Mouse (Mus musculus): ENCODE measurements around the gene Shd. TPM values are rescaled to one million over a fixed set of nuclear protein-coding genes. Genes with fewer than 3 reads are reported as not detected.

The Shd gene
- total and polyA plus RNA-seq, 2 experiments = 0.35 TPM; not detected in 1

DNA sequence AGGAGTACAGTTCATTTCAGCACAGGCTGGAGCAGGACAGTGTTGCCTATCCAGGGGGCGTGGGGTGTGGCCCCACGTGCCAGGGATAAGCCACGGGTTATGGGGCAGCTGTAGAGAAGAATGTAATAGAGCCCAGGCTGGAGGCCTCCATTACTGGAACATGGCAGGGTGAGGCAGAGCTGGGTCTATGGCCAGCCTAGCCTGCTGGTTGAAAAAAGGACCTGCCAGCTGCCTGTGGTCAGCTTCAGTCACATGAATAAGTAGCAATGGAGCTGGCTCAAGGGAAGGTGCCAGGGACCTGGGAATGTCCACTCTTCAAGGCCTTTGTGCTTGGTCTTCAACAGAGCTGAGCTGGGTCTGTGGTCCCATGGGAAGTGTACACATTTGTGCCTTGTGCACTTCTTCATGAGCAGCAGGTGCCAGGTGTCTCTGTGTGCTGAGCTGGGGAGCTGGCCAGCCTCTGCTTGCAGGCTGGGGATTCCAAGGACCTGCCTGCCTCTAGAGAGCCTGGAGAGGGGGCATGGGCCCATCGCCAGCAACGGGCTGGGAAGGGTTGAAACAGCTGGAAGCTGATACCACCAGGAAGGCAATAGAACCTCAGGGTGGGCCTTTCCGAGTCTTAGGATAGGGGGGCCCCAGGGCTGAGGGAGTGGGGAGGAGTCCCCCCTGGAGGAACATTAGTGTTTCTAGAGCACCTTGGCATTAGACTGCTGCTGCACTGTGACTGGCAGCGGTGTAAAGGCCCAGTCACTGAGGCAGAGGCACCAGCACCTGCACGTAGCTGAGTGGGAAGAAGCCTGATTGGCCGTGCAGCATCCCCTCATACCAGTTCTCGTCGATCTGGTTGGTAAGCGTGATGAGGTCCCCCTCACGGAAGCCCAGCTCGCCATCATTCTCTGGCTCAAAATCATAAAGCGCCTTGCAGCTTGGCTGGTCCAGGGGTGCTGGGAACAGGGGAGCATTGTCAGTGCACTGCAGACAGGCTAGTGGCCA, 46.8 kb downstream of the Shd start:
- no peak for DNase-seq (ENCODE audit: extremely low read depth, low read depth, low spot score)
- Histone ChIP-seq H3K4me3 (ENCODE audit: insufficient read depth, low read depth, low read length) (no peak overlapping the region), H3K79me2 (ENCODE audit: control insufficient read depth, insufficient read depth, low read length) (peaks cover 1% of the 10 kb centered on the region; the same call in 1 of the 2 replicates), H3K27ac (replicated peaks; ENCODE audit: insufficient read depth, low read depth, low read length) (no peak overlapping the region), H3K9ac (ENCODE audit: low read depth, low read length) (no peak overlapping the region), H3K27me3 (ENCODE audit: control insufficient read depth, insufficient read depth, low read length) (no peaks in the 10 kb centered on the region), H3K36me3 (ENCODE audit: control insufficient read depth, insufficient read depth, low read length) (peaks cover 4% of the 10 kb centered on the region; the same call in 1 of the 2 replicates), H3K4me1 (ENCODE audit: control insufficient read depth, insufficient read depth, low read length) (peaks cover 6% of the 10 kb centered on the region; the same call in 1 of the 2 replicates)
- WGBS = 83% methylated on average over 15 of the region's 15 CpGs
- no peak for TF ChIP-seq CTCF (IDR thresholded peaks at IDR 0.05; ENCODE audit: low read depth, low read length)

DNA sequence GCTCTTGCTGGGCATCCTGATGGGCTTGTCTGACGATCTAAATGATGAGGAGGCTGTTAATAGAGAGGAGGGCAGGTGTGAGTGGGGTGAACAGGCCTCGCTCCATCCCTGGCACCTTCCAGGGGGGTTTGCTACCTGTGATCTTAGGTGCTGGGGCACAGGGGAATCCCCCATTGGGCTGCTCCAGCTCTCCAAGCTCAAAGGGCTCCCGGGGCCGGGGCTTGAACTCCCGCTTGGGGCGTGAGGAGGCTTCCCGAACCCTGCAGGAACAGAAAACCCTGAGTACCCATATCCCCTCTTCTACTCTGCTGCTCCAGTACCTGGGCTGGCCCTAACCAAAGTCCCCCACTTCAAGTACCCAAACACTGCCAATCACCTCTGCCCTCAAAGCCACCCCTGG, 47.6 kb downstream of the Shd start:
- Histone ChIP-seq H3K27me3 (ENCODE audit: control insufficient read depth, insufficient read depth, low read length) (no peaks in the 10 kb centered on the region), H3K79me2 (ENCODE audit: control insufficient read depth, insufficient read depth, low read length) (peaks cover 9% of the 10 kb centered on the region; the same call in 1 of the 2 replicates), H3K9ac (ENCODE audit: low read depth, low read length) (no peak overlapping the region), H3K4me1 (ENCODE audit: control insufficient read depth, insufficient read depth, low read length) (peaks cover 6% of the 10 kb centered on the region; the same call in 1 of the 2 replicates), H3K4me3 (ENCODE audit: insufficient read depth, low read depth, low read length) (no peak overlapping the region), H3K27ac (replicated peaks; ENCODE audit: insufficient read depth, low read depth, low read length) (no peak overlapping the region), H3K36me3 (ENCODE audit: control insufficient read depth, insufficient read depth, low read length) (peaks cover 4% of the 10 kb centered on the region; the same call in 1 of the 2 replicates)
- WGBS = 89% methylated on average over 7 of the region's 7 CpGs
- no peak for DNase-seq (ENCODE audit: extremely low read depth, low read depth, low spot score)
- TF ChIP-seq POLR2A (IDR thresholded peaks at IDR 0.05; ENCODE audit: extremely low read depth, insufficient read depth, low read length) (no peak), CTCF (IDR thresholded peaks at IDR 0.05; ENCODE audit: low read depth, low read length) (no peak)

GRCm38 (mm10) chr17:56018347-56019131, 48.3 kb downstream of the Shd start:
- Histone ChIP-seq H3K27ac (replicated peaks; ENCODE audit: insufficient read depth, low read depth, low read length) (no peak overlapping the region), H3K27me3 (ENCODE audit: control insufficient read depth, insufficient read depth, low read length) (no peaks in the 10 kb centered on the region), H3K79me2 (ENCODE audit: control insufficient read depth, insufficient read depth, low read length) (peaks cover 13% of the 10 kb centered on the region; the same call in 1 of the 2 replicates), H3K9ac (ENCODE audit: low read depth, low read length) (no peak overlapping the region), H3K36me3 (ENCODE audit: control insufficient read depth, insufficient read depth, low read length) (peaks cover 4% of the 10 kb centered on the region; the same call in 1 of the 2 replicates), H3K4me3 (ENCODE audit: insufficient read depth, low read depth, low read length) (no peak overlapping the region), H3K4me1 (ENCODE audit: control insufficient read depth, insufficient read depth, low read length) (peaks cover 9% of the 10 kb centered on the region; the same call in 1 of the 2 replicates)
- DNase-seq (ENCODE audit: extremely low read depth, low read depth, low spot score) = peak; percentile 46
- 70% methylated on average over 20 of the region's 20 CpGs for WGBS
- TF ChIP-seq POLR2A (IDR thresholded peaks at IDR 0.05; ENCODE audit: extremely low read depth, insufficient read depth, low read length) (no peak), CTCF (IDR thresholded peaks at IDR 0.05; ENCODE audit: low read depth, low read length) (peak; percentile 85)

DNA sequence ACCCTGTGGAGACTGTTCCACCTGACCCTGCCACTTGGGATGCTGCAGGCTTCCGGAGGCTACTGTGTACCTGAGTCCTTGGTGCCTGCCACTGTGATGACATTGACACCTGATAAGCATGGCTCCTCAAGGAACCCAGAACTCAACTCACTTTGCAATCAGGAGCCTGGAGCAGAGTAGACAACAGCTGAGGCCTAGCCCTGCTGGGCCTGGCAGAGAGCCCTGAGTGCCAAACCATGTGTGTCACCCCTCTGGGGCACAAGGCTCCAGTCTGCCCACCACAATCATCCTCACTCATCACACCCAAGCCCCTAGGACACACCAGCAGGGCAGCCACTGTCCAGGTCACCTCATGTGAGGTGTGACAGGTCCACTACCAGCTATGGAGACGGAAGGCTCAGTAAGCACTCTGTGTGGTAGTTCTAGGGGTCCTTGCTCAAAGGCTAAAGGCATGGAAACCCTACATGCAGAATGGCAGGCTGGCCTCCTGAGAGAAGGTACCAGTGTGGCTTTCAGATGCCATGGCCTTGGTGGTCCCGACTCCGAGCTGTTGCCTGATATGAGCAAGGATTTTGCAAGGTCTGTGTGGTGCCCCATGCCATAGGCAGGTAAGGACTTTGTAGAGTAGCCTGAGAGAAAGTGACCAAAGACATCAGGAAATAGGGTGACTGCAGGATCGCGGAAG, 50.3 kb downstream of the Shd start:
- Histone ChIP-seq H3K9ac (ENCODE audit: low read depth, low read length) (no peak overlapping the region), H3K79me2 (ENCODE audit: control insufficient read depth, insufficient read depth, low read length) (peaks cover 28% of the 10 kb centered on the region; the same call in 1 of the 2 replicates), H3K27ac (replicated peaks; ENCODE audit: insufficient read depth, low read depth, low read length) (no peak overlapping the region), H3K4me1 (ENCODE audit: control insufficient read depth, insufficient read depth, low read length) (peaks cover 13% of the 10 kb centered on the region; the same call in 1 of the 2 replicates), H3K36me3 (ENCODE audit: control insufficient read depth, insufficient read depth, low read length) (peaks cover 2% of the 10 kb centered on the region; the same call in 1 of the 2 replicates), H3K4me3 (ENCODE audit: insufficient read depth, low read depth, low read length) (no peak overlapping the region), H3K27me3 (ENCODE audit: control insufficient read depth, insufficient read depth, low read length) (no peaks in the 10 kb centered on the region)
- no peak for TF ChIP-seq CTCF (IDR thresholded peaks at IDR 0.05; ENCODE audit: low read depth, low read length)
- TF ChIP-seq POLR2A (IDR thresholded peaks at IDR 0.05; ENCODE audit: extremely low read depth, insufficient read depth, low read length) = no peak
- no peak for DNase-seq (ENCODE audit: extremely low read depth, low read depth, low spot score)
- 89% methylated on average over 6 of the region's 6 CpGs for WGBS

DNA sequence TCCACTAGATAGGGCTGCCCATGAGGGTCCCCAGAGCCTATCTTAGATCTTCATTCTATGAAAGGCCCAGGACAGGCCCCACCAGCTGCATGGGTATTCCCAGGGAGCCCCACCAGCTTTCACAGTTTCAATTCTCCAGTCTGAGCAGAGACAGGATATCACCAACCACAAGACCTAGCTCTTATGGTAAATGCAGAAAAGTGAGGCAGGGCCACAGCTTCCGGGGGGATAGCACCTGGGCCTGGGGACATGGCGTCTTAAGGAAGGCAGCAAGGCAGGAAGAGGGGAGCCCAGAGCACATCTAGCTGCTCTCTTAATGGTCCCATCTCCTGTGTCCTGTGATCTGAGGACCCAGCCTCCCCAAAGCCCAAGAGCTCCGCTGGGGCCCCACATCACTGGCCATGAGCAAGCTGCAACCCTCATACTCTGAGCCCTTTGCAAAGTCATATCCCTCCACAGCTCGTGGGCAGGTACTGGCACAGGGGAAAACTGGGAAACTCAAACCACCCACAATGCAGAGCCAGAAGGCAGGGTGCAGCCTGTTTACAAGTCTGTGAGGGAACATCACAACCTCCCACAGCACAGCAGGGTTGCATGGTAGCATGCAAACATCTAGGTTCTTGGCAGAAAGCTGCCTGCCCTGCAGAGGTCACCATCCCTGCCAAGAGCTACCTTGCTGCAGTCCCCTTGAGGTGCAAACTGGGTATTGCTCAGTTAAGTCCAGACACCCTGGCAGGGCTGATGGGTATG, 51.1 kb downstream of the Shd start:
- Histone ChIP-seq H3K4me3 (ENCODE audit: insufficient read depth, low read depth, low read length) (no peak overlapping the region), H3K27me3 (ENCODE audit: control insufficient read depth, insufficient read depth, low read length) (no peaks in the 10 kb centered on the region), H3K79me2 (ENCODE audit: control insufficient read depth, insufficient read depth, low read length) (peaks cover 36% of the 10 kb centered on the region), H3K27ac (replicated peaks; ENCODE audit: insufficient read depth, low read depth, low read length) (no peak overlapping the region), H3K9ac (ENCODE audit: low read depth, low read length) (no peak overlapping the region), H3K4me1 (ENCODE audit: control insufficient read depth, insufficient read depth, low read length) (peaks cover 13% of the 10 kb centered on the region; the same call in 1 of the 2 replicates), H3K36me3 (ENCODE audit: control insufficient read depth, insufficient read depth, low read length) (peaks cover 1% of the 10 kb centered on the region; the same call in 1 of the 2 replicates)
- TF ChIP-seq POLR2A (IDR thresholded peaks at IDR 0.05; ENCODE audit: extremely low read depth, insufficient read depth, low read length) = no peak
- TF ChIP-seq CTCF (IDR thresholded peaks at IDR 0.05; ENCODE audit: low read depth, low read length) = no peak
- WGBS = 79% methylated on average over 4 of the region's 4 CpGs
- DNase-seq (ENCODE audit: extremely low read depth, low read depth, low spot score) = no peak

Measured in liver, adult 2 months (tissue).